Mouse (Mus musculus) lung, postnatal 0 days (tissue): ENCODE data around the gene Vmn1r188. TPM values are rescaled to one million over a fixed set of nuclear protein-coding genes. Genes with fewer than 3 reads are reported as not detected.
"Not testable (repeated sequence)": the region's sequence is repeated elsewhere in the genome, so short reads cannot be mapped to it uniquely, and the experiment has no call there.

Experiments used
- ATAC-seq: fragments of 200-750 bp; cut with Nextera tagmentation; 2 replicates; pipeline ENCODE4 v1.8.0; 2017; ENCODE audit warnings: moderate library complexity
- DNase-seq: peaks from one replicate; pipeline ENCODE4 v3.0.0-alpha.2; 2016; ENCODE audit warnings: low spot score
- H3K27ac ChIP-seq: fragments of 300-500 bp; sonication (generic); 2 replicates; pipeline ENCODE4 v1.5.1; 2014; ENCODE audit warnings: antibody characterized with exemption, mild to moderate bottlenecking, low read length, mixed read lengths
- H3K27me3 ChIP-seq: fragments of 300-500 bp; sonication (generic); replicated peaks from 2 replicates; pipeline ENCODE4 v1.6.1; 2014; ENCODE audit warnings: low read length, mixed read lengths; ENCODE audit not compliant: insufficient read depth
- H3K36me3 ChIP-seq: fragments of 300-500 bp; sonication (generic); 2 replicates; pipeline ENCODE4 v1.6.1; 2014; ENCODE audit warnings: low read length, mixed read lengths; ENCODE audit not compliant: insufficient read depth
- H3K4me1 ChIP-seq: fragments of 300-500 bp; sonication (generic); 2 replicates; pipeline ENCODE4 v1.6.1; 2014; ENCODE audit warnings: antibody characterized with exemption, low read depth, low read length, mixed read lengths; ENCODE audit not compliant: insufficient read depth
- H3K4me2 ChIP-seq: fragments of 300-500 bp; sonication (generic); replicated peaks from 2 replicates; pipeline ENCODE4 v1.6.1; 2014; ENCODE audit warnings: low read depth, mild to moderate bottlenecking, low read length, moderate library complexity, mixed read lengths
- H3K4me3 ChIP-seq: fragments of 300-500 bp; sonication (generic); 2 replicates; pipeline ENCODE4 v1.5.1; 2014; ENCODE audit warnings: low read depth, low read length
- H3K9ac ChIP-seq: fragments of 300-500 bp; sonication (generic); replicated peaks from 2 replicates; pipeline ENCODE4 v1.6.1; 2014; ENCODE audit warnings: low read depth, mild to moderate bottlenecking
- H3K9me3 ChIP-seq: fragments of 300-500 bp; sonication (generic); 2 replicates; pipeline ENCODE4 v1.6.1; 2016; ENCODE audit warnings: low read length, mixed read lengths
- CTCF ChIP-seq: IDR thresholded peaks from 2 replicates; pipeline ENCODE4 v1.5.1; 2016; ENCODE audit warnings: antibody characterized with exemption, mild to moderate bottlenecking
- EP300 ChIP-seq: IDR thresholded peaks from 2 replicates; pipeline ENCODE4 v1.6.1; 2016; ENCODE audit warnings: antibody characterized with exemption, mild to moderate bottlenecking, control low read depth
- WGBS: fragments of 180-500 bp; shearing (Covaris S2); extraction: QIAGEN DNeasy Blood & Tissue Kit; methylation state at CpG from one replicate; pipeline ENCODE4 v1.1.7; 2014; 5-methylcytosine and 5-hydroxymethylcytosine counted together
- polyA plus RNA-seq: library from polyadenylated mRNA; unstranded; fragments of >200 nt; fragmentation: Nextera tagmentation; extraction: Ambion mirVana; gene quantifications from 2 replicates; pipeline ENCODE4 v1.2.1, GENCODE M21; 2015

The Vmn1r188 gene
- polyA plus RNA-seq, 1 experiment from 2014 or later: not detected

DNA sequence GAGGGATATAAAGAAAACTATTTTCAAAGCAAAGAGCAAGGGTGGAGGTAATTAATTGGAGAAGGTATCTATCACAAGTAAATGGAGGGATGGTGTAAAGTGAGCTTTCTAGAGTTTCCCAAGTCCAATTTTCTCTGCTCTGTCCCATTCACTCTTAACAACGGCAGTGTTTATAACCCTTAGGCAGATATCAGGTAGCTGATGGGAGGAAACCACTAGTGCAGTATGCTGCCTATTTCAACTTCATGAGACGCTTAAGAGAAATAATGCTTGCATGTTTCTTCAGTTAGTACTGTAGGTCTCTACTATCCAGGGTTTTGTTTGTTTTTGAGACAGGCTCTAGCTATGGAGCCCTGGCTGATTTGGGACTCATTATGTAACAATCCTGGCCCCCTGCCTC, 46.8 kb upstream of the Vmn1r188 start:
- no peak overlapping the region for H3K4me2 ChIP-seq
- ATAC-seq: no peak
- DNase-seq: no peak
- no peak for TF ChIP-seq EP300
- TF ChIP-seq CTCF: no peak
- H3K27ac ChIP-seq: no peak overlapping the region
- H3K4me3 ChIP-seq: no peak overlapping the region
- H3K9me3 ChIP-seq: no peaks in the 10 kb centered on the region
- H3K4me1 ChIP-seq: peaks cover 8% of the 10 kb centered on the region; the same call in 1 of the 2 replicates
- H3K9ac ChIP-seq: no peak overlapping the region
- 62% methylated on average over 2 of the region's 2 CpGs for WGBS
- no peaks in the 10 kb centered on the region for H3K27me3 ChIP-seq
- H3K36me3 ChIP-seq: no peaks in the 10 kb centered on the region

DNA sequence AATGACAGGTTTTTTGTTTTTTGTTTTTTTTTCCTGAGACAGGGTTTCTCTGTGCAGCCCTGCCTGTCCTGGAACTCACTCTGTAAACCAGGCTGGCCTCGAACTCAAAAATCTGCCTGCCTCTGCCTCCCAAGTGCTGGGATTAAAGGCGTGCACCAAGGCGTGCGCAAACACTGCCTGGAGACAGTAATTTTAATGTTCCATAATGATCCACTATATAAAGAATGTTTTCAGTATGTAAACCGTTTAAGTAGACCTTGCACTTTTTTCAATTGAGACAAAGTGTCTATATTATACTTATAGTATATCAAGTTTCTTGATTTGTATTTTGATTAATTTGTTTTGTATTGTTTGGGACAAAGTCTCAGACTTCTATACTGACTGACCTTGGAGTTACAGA, 44.9 kb upstream of the Vmn1r188 start:
- no peak for DNase-seq
- Histone ChIP-seq H3K9me3 (no peaks in the 10 kb centered on the region), H3K4me2 (no peak overlapping the region), H3K27me3 (no peaks in the 10 kb centered on the region), H3K36me3 (no peaks in the 10 kb centered on the region), H3K9ac (no peak overlapping the region), H3K4me1 (peaks cover 8% of the 10 kb centered on the region; the same call in 1 of the 2 replicates), H3K27ac (no peak overlapping the region), H3K4me3 (no peak overlapping the region)
- TF ChIP-seq CTCF (no peak), EP300 (no peak)
- ATAC-seq: no peak
- 61% methylated on average over 5 of the region's 5 CpGs for WGBS

DNA sequence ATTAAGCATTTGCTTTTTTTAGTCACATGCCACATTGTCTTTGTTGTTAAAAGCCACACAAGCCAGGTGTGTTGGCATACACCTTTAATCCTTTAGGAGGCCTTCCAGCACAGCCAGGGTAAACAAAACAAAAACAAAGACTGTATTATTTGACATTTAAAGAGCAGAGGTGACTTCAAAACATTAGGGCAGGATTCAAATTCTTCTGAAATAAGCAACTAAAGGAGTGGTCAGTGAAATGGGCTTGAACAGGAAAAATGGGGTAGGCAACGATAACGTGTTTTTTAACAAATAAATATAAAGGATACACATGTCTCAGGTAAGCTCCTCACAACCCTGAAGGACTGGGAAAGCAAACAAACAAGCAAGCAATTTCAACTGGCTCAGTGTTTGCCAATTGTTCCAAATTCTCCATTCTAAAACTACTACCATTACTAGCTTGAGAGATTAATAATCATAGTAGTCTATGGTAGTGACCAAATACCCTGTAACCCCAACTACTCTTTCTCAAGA, 44.2 kb upstream of the Vmn1r188 start:
- Histone ChIP-seq H3K9me3 (no peaks in the 10 kb centered on the region), H3K9ac (no peak overlapping the region), H3K4me2 (peak overlapping the region; percentile 56; the same call in 1 of the 2 replicates), H3K4me1 (peaks cover 8% of the 10 kb centered on the region; the same call in 1 of the 2 replicates), H3K27ac (no peak overlapping the region), H3K27me3 (no peaks in the 10 kb centered on the region), H3K4me3 (no peak overlapping the region; the same call in 1 of the 2 replicates), H3K36me3 (no peaks in the 10 kb centered on the region)
- no peak for TF ChIP-seq CTCF
- no peak for DNase-seq
- ATAC-seq: no peak
- 0% methylated on average over 2 of the region's 2 CpGs for WGBS

DNA sequence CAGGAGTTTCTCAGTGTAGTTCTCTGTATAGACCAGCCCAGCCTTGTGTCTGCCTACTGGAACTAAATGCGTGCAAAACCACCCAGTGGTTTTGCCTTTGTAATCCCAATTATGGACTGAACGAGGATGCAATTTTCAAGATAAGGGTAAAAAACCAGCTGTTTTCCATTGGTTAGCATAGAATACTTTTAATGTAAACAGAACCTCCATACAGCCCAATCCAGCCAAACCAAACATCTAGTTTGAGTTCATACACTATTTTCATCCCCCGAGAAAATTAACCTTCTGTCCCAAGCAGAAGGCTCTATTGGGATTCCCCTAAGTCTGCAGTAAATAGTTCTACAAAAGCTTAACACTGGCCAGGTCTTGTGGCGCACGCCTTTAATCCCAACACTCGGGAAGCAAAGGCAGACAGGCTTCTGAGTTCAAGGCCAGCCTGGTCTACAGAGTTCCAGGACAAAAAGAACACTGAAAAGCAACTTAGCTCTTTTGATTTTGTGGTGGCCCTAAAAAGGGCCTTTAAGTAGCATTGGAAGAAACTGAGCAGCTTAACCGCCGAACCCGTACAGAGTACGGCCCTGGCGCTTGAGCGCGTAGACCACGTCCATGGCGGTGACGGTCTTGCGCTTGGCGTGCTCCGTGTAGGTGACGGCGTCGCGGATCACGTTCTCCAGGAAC, 43.6 kb upstream of the Vmn1r188 start:
- Histone ChIP-seq H3K4me2 (peak overlapping the region; percentile 56), H3K9me3 (no peaks in the 10 kb centered on the region), H3K27me3 (no peaks in the 10 kb centered on the region), H3K4me3 (peak overlapping the region; percentile 26; the same call in 1 of the 2 replicates), H3K27ac (peak overlapping the region; percentile 47; the same call in 1 of the 2 replicates), H3K9ac (peak overlapping the region; percentile 16; the same call in 1 of the 2 replicates), H3K36me3 (no peaks in the 10 kb centered on the region), H3K4me1 (peaks cover 8% of the 10 kb centered on the region; the same call in 1 of the 2 replicates)
- 2% methylated on average over 20 of the region's 24 CpGs for WGBS
- DNase-seq: peak; percentile 39
- no peak; the same call in 1 of the 2 replicates for ATAC-seq
- no peak for TF ChIP-seq EP300
- no peak for TF ChIP-seq CTCF

DNA sequence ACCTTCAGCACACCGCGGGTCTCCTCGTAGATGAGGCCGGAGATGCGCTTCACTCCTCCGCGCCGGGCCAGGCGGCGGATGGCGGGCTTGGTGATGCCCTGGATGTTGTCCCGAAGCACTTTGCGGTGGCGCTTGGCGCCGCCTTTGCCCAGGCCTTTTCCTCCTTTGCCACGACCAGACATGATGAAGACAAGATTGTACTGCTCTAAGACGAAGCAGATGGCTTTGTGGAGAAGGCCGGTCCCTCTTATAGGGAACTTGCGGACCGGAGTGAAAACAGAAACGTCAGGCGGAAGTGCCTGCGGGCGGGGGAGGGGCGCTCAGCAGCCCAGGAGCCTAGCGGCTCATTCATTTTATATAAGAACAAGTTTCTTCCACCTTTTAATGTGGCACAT, 43.1 kb upstream of the Vmn1r188 start, which contains the start of gene Hist1h4i:
Gene Hist1h4i (minus strand): TSS at position 221 of the 395 bp plus-strand sequence.
- peak; percentile 84 for TF ChIP-seq EP300
- peak within 1 kb of the TSS; percentile 58 for H3K4me2 ChIP-seq
- H3K9me3 ChIP-seq, H3K4me1 ChIP-seq, H3K36me3 ChIP-seq, H3K27me3 ChIP-seq: not testable (repeated sequence)
- H3K4me3 ChIP-seq: peak within 1 kb of the TSS; percentile 26; the same call in 1 of the 2 replicates
- H3K27ac ChIP-seq: peak within 1 kb of the TSS; percentile 47
- peak; percentile 70 for ATAC-seq
- H3K9ac ChIP-seq: peak within 1 kb of the TSS; percentile 16; the same call in 1 of the 2 replicates
- DNase-seq: peak; percentile 93
- WGBS: 0% methylated on average over 22 of the region's 27 CpGs

DNA sequence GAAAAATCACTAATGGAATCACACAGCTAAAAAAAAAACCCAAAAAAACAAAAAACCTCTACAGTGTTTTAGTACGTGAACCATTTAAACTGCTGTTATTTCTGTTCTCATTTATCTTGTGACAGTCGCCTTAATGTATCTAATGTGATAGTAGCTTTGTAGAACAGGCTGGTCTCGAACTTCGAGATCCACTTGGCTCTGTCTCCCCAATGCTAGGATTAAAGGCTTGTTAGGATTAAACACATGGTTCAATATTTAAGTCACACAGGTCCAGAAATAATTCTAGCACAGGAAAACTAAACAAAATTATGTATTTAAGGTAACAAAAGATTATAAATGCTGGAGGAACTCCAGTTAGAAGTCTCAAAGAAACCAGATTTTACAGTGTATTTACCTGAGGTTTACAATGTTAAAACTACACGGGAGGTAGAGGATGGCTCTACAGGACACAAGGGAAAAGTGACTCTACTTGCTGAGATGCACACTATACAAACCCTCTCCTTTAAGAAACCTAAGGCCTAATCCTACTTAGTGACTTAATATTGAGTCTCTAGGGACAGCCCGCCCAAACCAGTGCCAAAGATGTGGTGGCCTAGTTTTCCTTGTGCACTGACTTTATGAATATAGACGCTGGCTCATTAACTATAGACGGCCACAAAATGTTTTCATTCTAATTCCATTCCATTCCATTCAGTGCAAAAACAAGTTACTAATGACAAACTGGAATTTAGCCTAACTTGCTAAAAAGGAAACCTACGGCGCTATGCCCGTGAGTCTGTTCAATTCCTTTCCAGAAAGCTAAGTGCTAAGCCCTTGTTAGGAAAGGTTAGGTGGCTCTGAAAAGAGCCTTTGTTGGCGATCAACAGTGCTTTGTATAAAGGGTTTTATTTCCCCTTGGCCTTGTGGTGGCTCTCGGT, 42.3 kb upstream of the Vmn1r188 start:
- H3K9ac ChIP-seq: no peak overlapping the region
- no peaks in the 10 kb centered on the region for H3K27me3 ChIP-seq
- H3K4me1 ChIP-seq: peaks cover 6% of the 10 kb centered on the region; the same call in 1 of the 2 replicates
- H3K27ac ChIP-seq: peak overlapping the region; percentile 40; the same call in 1 of the 2 replicates
- no peaks in the 10 kb centered on the region for H3K9me3 ChIP-seq
- ATAC-seq (no peak), DNase-seq (peak; percentile 6)
- WGBS: 2% methylated on average over 13 of the region's 13 CpGs
- no peak for TF ChIP-seq EP300
- no peak for TF ChIP-seq CTCF
- 0 out of 2 replicates have a peak overlapping the region, but pooled peaks have one; percentile 8 for H3K4me3 ChIP-seq
- H3K36me3 ChIP-seq: no peaks in the 10 kb centered on the region
- H3K4me2 ChIP-seq: peak overlapping the region; percentile 58
